Mouse (Mus musculus) urinary bladder, adult 18-20 months (tissue): ENCODE measurements around the gene Dnajb3.
A peak's percentile ranks its signal among the peaks of the same experiment; 100 is the strongest.
"Not testable (repeated sequence)": the region's sequence is repeated elsewhere in the genome, so short reads cannot be mapped to it uniquely, and the experiment has no call there.

Source experiments
- DNase-seq, 2 experiments: peaks; one replicate each; pipeline ENCODE4 v3.0.0; 2022; ENCODE audit warnings: low spot score in 2 of 2, mixed read lengths in 2 of 2

Dnajb3 gene

GRCm38 (mm10) chr1:88231803-88232499 is 26.4 kb upstream of the Dnajb3 start:
- DNase-seq, result peak in 1 of 2 experiments; percentile 9

GRCm38 (mm10) chr1:88230981-88231802 is 25.6 kb upstream of the Dnajb3 start:
- no peak for DNase-seq

GRCm38 (mm10) chr1:88230421-88230820 is 24.8 kb upstream of the Dnajb3 start:
- DNase-seq, result peak in 1 of 2 experiments; percentile 6

GRCm38 (mm10) chr1:88229986-88230385 is 24.4 kb upstream of the Dnajb3 start:
- DNase-seq, result peak in 1 of 2 experiments; percentile 23

GRCm38 (mm10) chr1:88229566-88229965 is 24.0 kb upstream of the Dnajb3 start:
- DNase-seq, result no peak

GRCm38 (mm10) chr1:88228121-88228520 is 22.5 kb upstream of the Dnajb3 start:
- peak in 1 of 2 experiments; percentile 18 for DNase-seq

GRCm38 (mm10) chr1:88227482-88227881 is 21.9 kb upstream of the Dnajb3 start:
- no peak for DNase-seq

GRCm38 (mm10) chr1:88226670-88227379 is 21.2 kb upstream of the Dnajb3 start, which contains the start of gene Mroh2a:
Gene Mroh2a, plus strand, starts transcription at chr1:88226986.
- peak in 1 of 2 experiments; percentile 11 for DNase-seq

- DNase-seq, result no peak
These were observed 20.2 kb upstream of the Dnajb3 start for GRCm38 (mm10) chr1:88225741-88226140.

GRCm38 (mm10) chr1:88225301-88225700 is 19.7 kb upstream of the Dnajb3 start:
- not testable (repeated sequence) for DNase-seq

- DNase-seq, result peak in 1 of 2 experiments; percentile 77
These were observed 18.6 kb upstream of the Dnajb3 start for GRCm38 (mm10) chr1:88224029-88224776.

- peak in 1 of 2 experiments; percentile 10 for DNase-seq
These were observed 18.0 kb upstream of the Dnajb3 start for GRCm38 (mm10) chr1:88223591-88223990.

GRCm38 (mm10) chr1:88223011-88223515 is 17.5 kb upstream of the Dnajb3 start:
- peak in 1 of 2 experiments; percentile 8 for DNase-seq

GRCm38 (mm10) chr1:88222216-88222615 is 16.6 kb upstream of the Dnajb3 start:
- no peak for DNase-seq

GRCm38 (mm10) chr1:88220336-88220735 is 14.8 kb upstream of the Dnajb3 start:
- DNase-seq, result peak in 1 of 2 experiments; percentile 20

- DNase-seq, result no peak
These were observed 13.5 kb upstream of the Dnajb3 start for GRCm38 (mm10) chr1:88219054-88219453.

- DNase-seq, result no peak
These were observed 13.0 kb upstream of the Dnajb3 start for GRCm38 (mm10) chr1:88218591-88218990.

- peak in 1 of 2 experiments; percentile 21 for DNase-seq
These were observed 12.5 kb upstream of the Dnajb3 start for GRCm38 (mm10) chr1:88218051-88218450.

GRCm38 (mm10) chr1:88217576-88217975 is 12.0 kb upstream of the Dnajb3 start:
- no peak for DNase-seq

GRCm38 (mm10) chr1:88217144-88217543 is 11.6 kb upstream of the Dnajb3 start:
- DNase-seq, result no peak

- DNase-seq, result no peak
These were observed 11.0 kb upstream of the Dnajb3 start for GRCm38 (mm10) chr1:88216551-88216950.
